Mouse (Mus musculus) lung, adult 18-20 months (tissue): ENCODE data around the gene Cpb1.

Experiments
- DNase-seq, 2 experiments: peaks; one replicate each; pipeline ENCODE4 v3.0.0; 2022; ENCODE audit warnings: mixed read lengths in 2 of 2

Gene Cpb1

DNA sequence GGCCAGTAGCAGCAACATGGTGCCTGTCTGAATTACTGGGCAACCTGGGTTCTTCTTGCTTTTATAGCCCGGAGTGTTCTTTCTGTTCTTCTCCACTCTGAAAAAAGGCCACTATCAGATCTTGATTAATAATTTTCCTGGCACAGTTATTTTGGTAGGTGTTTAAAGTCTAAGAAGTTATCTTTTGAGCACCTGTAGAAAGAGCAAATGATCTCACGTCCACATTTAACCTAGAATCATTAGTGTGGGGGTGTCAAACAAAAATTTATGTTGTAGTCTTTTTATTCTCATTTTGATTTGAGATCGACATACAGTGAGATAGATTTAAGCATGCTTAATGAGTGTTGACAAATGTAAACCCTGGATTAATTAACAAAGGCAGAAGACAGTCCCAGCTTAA, at the start of gene Cpb1:
Gene Cpb1, minus strand, starts transcription at position 101 of the 400 bp plus-strand sequence.
- no peak for DNase-seq

GRCm38 (mm10) chr3:20317233-20317632, 41.7 kb upstream of the Cpb1 start:
- no peak for DNase-seq

DNA sequence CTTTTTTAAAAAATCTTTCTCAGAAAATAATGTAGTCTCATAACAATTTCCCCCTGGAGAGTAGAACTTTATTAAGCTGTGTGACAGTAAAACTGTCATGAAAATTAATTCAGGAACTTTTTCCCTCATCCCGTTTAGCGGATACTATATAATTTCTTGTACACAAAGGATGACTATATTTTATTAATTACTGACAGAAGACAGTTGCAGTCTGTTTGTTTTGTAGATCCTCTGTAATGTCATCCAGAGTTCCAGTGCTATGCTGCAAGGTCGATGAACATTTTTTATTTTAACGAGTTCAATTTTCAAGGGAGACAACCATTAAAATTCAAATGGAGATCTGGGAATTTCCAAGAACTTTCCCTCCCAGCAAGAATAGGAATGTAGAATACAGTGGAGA, 33.6 kb upstream of the Cpb1 start:
- no peak for DNase-seq

DNA sequence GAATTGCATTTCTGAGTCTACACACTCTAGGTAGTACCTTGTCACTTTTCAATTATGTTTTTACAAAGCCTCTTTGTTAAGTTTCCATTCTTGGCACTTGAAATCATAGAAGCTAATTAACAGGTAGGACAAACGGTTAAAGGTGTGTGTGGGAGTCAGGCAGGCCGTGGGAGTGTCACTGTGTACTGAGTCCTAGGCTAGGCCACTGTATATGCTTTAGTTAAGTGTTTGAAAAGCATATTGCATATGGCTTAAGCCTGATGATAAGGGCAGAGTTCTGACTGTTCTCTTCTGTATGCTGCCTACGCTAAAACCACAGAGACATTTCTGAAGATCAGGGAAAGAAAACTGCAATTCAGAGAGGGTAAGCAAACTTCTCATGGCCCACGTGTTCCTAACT, 31.7 kb upstream of the Cpb1 start:
- DNase-seq, result no peak

DNA sequence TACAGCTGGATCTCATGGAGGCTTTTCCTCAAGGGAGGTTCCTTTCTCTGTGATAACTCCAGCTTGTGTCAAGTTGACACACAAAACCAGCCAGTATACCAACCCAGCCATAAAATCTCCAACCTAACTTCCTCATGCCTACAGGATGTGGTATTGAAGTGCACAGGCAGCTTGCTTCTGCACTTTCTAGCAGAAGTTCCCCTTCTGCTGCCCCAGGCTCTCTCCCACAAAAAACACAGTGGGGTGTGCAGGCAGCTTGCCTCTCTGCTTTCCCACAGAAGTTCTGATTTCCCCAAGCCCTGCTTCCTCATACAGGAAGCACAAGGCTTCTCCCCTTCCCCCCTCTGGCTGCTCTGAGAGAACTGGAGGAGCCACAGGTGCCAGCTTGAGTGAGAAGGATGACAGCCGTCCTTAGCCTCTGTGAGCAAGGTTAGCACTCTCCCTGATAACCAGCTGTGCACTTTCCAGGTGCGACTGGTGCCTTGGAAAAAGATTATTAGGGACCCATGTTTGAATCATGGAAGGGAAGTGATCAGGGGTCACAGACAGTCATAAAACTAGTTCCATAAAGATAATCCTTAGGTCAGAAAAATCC, 29.3 kb upstream of the Cpb1 start:
- peak; percentile 1 to 6 for DNase-seq

- DNase-seq, result no peak
Observed at GRCm38 (mm10) chr3:20295546-20295945, 20.0 kb upstream of the Cpb1 start.

DNA sequence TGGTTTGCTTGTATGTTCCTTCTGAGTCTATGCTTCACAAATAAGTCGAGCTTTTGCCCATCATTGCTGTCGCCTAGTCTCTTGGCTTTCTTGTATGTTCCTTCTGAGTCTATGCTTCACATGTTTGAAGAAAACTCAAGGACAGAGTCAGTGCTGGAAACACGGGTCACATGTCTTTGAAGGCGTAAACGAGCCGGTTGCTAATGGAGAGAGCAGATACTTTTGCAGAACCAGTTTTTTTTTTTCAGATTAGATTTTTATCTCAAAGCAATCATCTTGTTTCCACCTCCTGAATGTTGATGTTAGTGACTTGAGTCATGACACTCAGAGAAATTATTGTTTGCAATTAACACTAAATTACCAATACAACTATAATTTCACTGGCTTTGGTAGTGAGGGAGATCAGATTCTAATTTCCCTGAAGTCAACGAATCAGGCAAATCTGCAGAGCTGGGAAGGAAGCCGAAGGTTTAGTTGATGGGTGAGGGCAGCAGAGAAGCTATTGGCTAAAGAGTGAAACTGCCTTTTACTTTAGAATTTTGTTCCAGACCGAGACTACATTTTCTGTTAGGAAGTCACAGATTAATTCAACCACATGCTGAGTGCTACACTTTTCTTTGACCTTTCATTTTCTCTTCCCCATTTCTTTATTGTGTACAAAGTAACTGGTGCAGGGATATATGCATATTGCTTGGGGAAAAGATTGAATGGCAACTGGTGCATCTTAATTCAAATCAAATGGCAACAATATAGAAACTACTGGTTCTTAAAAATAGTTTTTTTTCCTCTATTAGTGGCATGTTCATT, 19.2 kb upstream of the Cpb1 start:
- no peak for DNase-seq

- DNase-seq, result no peak
Observed at GRCm38 (mm10) chr3:20291370-20291769, 15.8 kb upstream of the Cpb1 start.

DNA sequence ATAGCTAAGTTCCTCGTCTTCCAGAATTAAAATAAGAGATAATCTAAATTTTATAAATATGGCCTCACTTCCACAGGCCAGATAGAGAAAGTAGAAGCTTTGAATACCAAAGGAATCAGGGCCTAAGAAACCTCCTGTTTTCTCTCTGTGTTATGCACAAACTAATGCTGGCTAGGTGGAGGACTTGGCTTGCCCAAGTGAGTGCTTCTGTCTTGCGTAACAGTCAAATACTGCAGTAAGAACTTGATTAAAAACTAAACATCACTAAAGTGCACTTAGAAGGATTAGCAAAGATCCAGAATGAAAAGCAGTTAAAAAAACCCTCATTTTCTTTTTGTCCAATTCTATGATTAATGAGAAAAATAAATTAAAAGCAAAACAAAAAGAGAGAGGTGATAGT, 13.2 kb upstream of the Cpb1 start:
- peak in 1 of 2 experiments; percentile 10 for DNase-seq

- no peak for DNase-seq
Observed at GRCm38 (mm10) chr3:20281796-20282195, 6.3 kb upstream of the Cpb1 start.

GRCm38 (mm10) chr3:20254566-20255479, 20.7 kb downstream of the Cpb1 start:
- DNase-seq, result peak in 1 of 2 experiments; percentile 24

GRCm38 (mm10) chr3:20243913-20244312, 31.6 kb downstream of the Cpb1 start:
- DNase-seq, result no peak

GRCm38 (mm10) chr3:20242050-20242449, 33.5 kb downstream of the Cpb1 start, which contains the start of gene Cpa3:
TSS of gene Cpa3 (minus strand) at chr3:20242181.
- DNase-seq, result no peak

DNA sequence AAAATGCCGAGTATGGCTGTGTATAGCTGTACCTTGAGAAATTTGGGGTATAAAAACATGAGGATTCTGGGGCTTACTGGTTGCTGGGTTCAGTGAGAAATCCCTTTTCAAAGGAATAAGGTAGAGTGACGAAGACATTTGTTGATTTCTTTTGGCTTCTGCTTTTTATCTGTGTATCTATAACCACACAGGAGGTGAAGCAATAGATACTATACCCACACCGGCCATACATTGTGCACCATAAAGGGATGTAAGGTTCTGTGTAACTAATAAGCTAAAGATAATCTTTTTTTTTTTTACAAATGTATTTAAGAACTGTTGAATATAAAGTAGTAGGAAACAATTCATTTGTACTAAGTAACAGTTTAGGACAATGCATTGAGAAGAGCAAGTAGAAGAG, 35.8 kb downstream of the Cpb1 start:
- no peak for DNase-seq

- DNase-seq, result no peak
Observed at GRCm38 (mm10) chr3:20236965-20237364, 38.6 kb downstream of the Cpb1 start.

DNA sequence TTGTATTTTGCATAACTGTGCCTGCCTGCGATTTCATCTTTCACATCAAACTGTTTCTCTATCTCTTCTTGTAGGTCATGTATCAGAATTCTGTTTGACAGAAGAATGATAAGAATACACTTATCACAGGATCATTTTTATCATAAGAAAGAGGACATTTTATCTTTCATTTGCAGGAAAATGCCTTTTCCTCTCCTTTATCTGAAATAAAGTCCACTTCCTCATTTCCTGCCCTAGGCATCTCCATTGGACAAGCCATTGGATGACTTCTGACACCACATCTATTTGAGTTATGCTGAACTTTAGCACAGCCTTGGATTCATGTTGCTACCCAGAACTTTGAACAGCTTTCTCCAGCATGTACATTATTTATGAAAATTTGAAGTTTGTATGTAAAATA, 46.5 kb downstream of the Cpb1 start:
- DNase-seq, result no peak

DNA sequence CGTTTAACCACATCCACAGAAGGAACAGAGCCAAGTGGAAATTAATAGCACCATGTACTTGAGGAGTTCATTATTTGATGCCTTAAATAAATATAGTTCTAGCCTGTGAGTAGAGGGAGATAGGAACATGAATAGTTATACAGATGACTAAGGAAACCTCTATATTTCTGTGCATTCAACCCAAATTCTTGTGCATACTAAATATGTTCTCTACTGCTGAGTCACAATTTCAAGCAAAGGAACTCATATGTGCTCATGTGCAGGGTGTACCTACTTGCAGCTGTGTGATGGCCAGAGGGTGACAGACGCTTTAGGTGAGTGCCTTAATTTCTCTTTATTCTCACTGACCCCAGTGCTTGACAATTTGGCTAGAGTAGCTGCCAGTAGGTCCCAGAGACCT, 50.1 kb downstream of the Cpb1 start:
- DNase-seq, result no peak

DNA sequence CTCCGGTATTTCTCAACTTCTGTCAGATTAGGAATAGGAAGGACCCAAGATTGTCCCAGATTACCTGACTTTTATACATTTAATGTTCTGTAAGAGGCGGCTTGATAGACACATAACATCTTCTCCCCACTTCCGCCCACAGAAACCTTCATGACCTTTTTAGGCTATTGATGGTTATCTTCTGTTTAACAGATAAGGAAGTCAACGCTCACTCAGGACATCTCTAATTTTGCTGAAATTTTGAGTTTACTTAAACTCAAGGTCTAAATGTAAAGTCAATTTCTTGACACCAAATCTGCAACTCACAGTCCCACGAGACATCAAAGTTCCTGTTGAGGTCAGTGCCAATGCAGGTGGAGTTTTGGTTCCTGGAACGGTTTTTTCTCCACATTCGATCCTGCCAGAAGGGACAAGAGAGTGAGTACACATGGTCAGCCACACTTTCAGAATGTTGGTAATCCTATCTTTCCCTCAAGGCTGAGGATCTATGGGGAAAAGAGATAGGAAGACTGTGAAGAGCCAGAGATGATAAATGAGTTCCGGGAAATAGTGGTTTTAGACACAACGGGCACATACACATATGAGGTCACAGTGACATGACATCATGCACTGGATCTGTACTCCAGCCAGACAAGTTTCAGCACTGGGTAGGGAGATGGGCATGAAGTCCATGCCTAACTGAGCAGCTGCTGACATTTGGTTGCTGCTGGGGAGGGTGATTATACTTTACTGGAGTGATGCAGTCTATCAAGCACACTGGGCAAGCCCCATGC, 52.4 kb downstream of the Cpb1 start:
- DNase-seq, result no peak

- no peak for DNase-seq
Observed at GRCm38 (mm10) chr3:20222136-20222535, 53.4 kb downstream of the Cpb1 start.

GRCm38 (mm10) chr3:20198869-20199268, 76.7 kb downstream of the Cpb1 start:
- peak; percentile 23 to 39 for DNase-seq
